Mouse (Mus musculus) myocyte (in vitro differentiated cells): ENCODE measurements around the gene Abcd2. TPM values are rescaled to one million over a fixed set of nuclear protein-coding genes. Genes with fewer than 3 reads are reported as not detected.

Experiments used
- H3K27me3 ChIP-seq: one replicate; pipeline ENCODE4 v1.6.1; 2011; ENCODE audit not compliant: control insufficient read depth, insufficient read depth, insufficient read length
- H3K36me3 ChIP-seq: one replicate; pipeline ENCODE4 v1.6.1; 2011; ENCODE audit not compliant: control insufficient read depth, insufficient read depth
- H3K4me2 ChIP-seq: one replicate; pipeline ENCODE4 v1.6.1; 2011; ENCODE audit warnings: low read depth, control low read depth
- H3K4me3 ChIP-seq: one replicate; pipeline ENCODE4 v1.5.1; 2011; ENCODE audit warnings: mild to moderate bottlenecking, control low read depth, moderate library complexity
- H3K79me2 ChIP-seq: one replicate; pipeline ENCODE4 v1.6.1; 2011; ENCODE audit not compliant: control insufficient read depth, insufficient read depth
- H3ac ChIP-seq: one replicate; pipeline ENCODE4 v1.6.1; 2011; ENCODE audit not compliant: control insufficient read depth, insufficient read length
- CEBPB ChIP-seq: IDR thresholded peaks from 2 replicates; pipeline ENCODE4 v1.6.1; 2011; ENCODE audit warnings: mild to moderate bottlenecking, moderate library complexity; ENCODE audit not compliant: poor library complexity, insufficient read depth, severe bottlenecking
- E2F4 ChIP-seq: IDR thresholded peaks from one replicate; pipeline ENCODE4 v1.6.1; 2011; ENCODE audit warnings: mild to moderate bottlenecking, control low read depth, moderate library complexity; ENCODE audit not compliant: insufficient read depth
- MAX ChIP-seq: IDR thresholded peaks from one replicate; pipeline ENCODE4 v1.6.1; 2011; ENCODE audit warnings: low read depth, mild to moderate bottlenecking, control low read depth
- MYOD1 ChIP-seq, 3 experiments: IDR thresholded peaks; one replicate each; pipeline ENCODE4 v1.6.1; 2011; ENCODE audit warnings: control low read depth in 2 of 3, low read depth in 2 of 3, mild to moderate bottlenecking in 2 of 3, moderate library complexity in 1 of 3; ENCODE audit not compliant: insufficient read length in 2 of 3, control insufficient read depth in 1 of 3
- MYOG ChIP-seq, 3 experiments: IDR thresholded peaks; one replicate each; pipeline ENCODE4 v1.6.1; 2011; ENCODE audit warnings: control low read depth in 2 of 3, low read depth in 2 of 3, mild to moderate bottlenecking in 2 of 3; ENCODE audit not compliant: insufficient read length in 2 of 3, control insufficient read depth in 1 of 3, insufficient read depth in 1 of 3
- POLR2A ChIP-seq: IDR thresholded peaks from one replicate; pipeline ENCODE4 v1.6.1; 2011; ENCODE audit warnings: low read depth, mild to moderate bottlenecking, control low read depth, moderate library complexity; ENCODE audit not compliant: insufficient read length
- POLR2AphosphoS2 ChIP-seq: IDR thresholded peaks from one replicate; pipeline ENCODE4 v1.6.1; 2011; ENCODE audit warnings: low read depth, control low read depth; ENCODE audit not compliant: insufficient read length
- REST ChIP-seq: IDR thresholded peaks from one replicate; pipeline ENCODE4 v1.6.1; 2011; ENCODE audit warnings: mild to moderate bottlenecking, control low read depth, moderate library complexity; ENCODE audit not compliant: insufficient read depth, insufficient read length
- SRF ChIP-seq: IDR thresholded peaks from one replicate; pipeline ENCODE4 v1.6.1; 2011; ENCODE audit warnings: low read depth; ENCODE audit not compliant: control insufficient read depth, insufficient read length
- TCF12 ChIP-seq: IDR thresholded peaks from one replicate; pipeline ENCODE4 v1.6.1; 2011; ENCODE audit warnings: mild to moderate bottlenecking, control low read depth; ENCODE audit not compliant: poor library complexity, insufficient read depth, severe bottlenecking
- TCF3 ChIP-seq: IDR thresholded peaks from one replicate; pipeline ENCODE4 v1.6.1; 2011; ENCODE audit warnings: low read depth, control low read depth; ENCODE audit not compliant: insufficient read length
- USF1 ChIP-seq: IDR thresholded peaks from one replicate; pipeline ENCODE4 v1.6.1; 2011; ENCODE audit warnings: low read depth, mild to moderate bottlenecking, control low read depth, moderate library complexity
- polyA plus RNA-seq: library from polyadenylated mRNA; unstranded; fragments of >200 nt; fragmentation: generic; extraction: Trizol; gene quantifications from one replicate; pipeline ENCODE4 v1.2.1, GENCODE M21; 2012; ENCODE audit warnings: missing spikeins

Abcd2 gene
- polyA plus RNA-seq, 1 experiment, result 0.36 TPM

DNA sequence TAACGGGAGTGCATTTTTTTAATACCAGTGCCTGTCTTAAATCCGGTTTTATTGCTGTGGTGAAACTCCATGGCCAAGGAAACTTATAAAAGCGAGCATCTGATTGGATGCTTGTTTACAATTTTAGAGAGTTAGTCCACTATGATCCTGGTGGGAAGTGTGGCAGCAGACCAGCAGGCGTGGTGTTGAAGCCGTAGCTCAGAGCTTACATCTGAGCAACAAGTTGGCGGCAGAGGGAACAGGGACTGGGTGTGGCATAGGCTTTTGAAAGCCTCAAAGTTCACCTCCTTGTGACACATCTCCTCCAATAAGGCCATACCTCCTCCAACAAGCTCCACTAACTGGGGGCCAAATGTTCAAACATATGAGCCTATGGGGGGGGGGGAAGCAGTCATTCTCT is 95.0 kb downstream of the Abcd2 start:
- no peak for TF ChIP-seq TCF12
- no peak for TF ChIP-seq USF1
- no peak for TF ChIP-seq MYOG (IDR thresholded peaks at IDR 0.05; ENCODE audit: control insufficient read depth in 1 of 3, insufficient read depth in 1 of 3, insufficient read length in 2 of 3, low read depth in 2 of 3)
- TF ChIP-seq CEBPB, result no peak
- TF ChIP-seq MYOD1 (IDR thresholded peaks at IDR 0.05; ENCODE audit: control insufficient read depth in 1 of 3, insufficient read length in 2 of 3, low read depth in 2 of 3), result no peak
- TF ChIP-seq MAX, result no peak
- TF ChIP-seq E2F4, result no peak
- no peak for TF ChIP-seq REST
- no peak for TF ChIP-seq TCF3
- no peak for TF ChIP-seq POLR2AphosphoS2
- no peak for TF ChIP-seq SRF
- no peak for TF ChIP-seq POLR2A
- Histone ChIP-seq H3ac (no peak overlapping the region), H3K27me3 (no peaks in the 10 kb centered on the region), H3K4me2 (no peak overlapping the region), H3K36me3 (no peaks in the 10 kb centered on the region), H3K79me2 (no peaks in the 10 kb centered on the region), H3K4me3 (no peak overlapping the region)

Other genes with a start within 250 kb of the Abcd2 start
- 2.5 TPM for gene Kif21a, start 141.9 kb downstream of the Abcd2 start, polyA plus RNA-seq
- not detected for gene CN725425, start 7.7 kb upstream of the Abcd2 start, polyA plus RNA-seq